Mouse (Mus musculus) heart, postnatal 36 days (tissue): Measurements from ENCODE around the gene Ltb4r1. TPM values are rescaled to one million over a fixed set of nuclear protein-coding genes. Genes with fewer than 3 reads are reported as not detected.

Experiments used
- DNase-seq, 2 experiments: peaks; one replicate each; pipeline ENCODE4 v3.0.0; 2021 to 2022
- intact Hi-C: fragments of 180-260 bp; cut with DNase I; formaldehyde crosslinking; loops from one replicate; pipeline ENCODE4 v1.15.1; 2025
- total RNA-seq, 2 experiments: library from RNA; stranded (reverse); gene quantifications; 2 replicates each; pipeline ENCODE4 v1.2.3; 2021

Ltb4r1 gene
- total RNA-seq, 2 experiments from 2014 or later: 0.24 TPM; not detected in 1

DNA sequence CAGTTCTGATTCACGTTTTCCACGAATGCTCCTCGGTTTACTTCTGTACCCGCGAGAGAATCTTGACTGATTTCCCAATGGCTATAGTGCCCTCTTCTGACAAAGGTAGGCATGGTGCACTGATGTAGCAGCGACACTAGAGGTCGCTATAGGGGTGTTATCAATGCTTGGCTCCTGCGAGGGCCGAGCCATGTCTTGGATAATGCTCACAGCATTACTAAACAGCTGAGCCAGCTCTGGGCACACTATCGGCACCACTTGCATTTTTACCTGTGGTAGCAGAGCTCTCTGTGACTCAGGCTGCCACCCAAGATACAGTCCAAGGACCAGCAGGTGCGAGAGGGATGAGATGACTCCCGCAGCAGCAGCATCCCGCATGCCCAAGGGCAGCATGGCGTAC, 15.5 kb downstream of the Ltb4r1 start:
- peak; percentile 64 to 66 for DNase-seq
- intact Hi-C loops: loop anchor here (1.0 to 2.0 kb wide), 3 partner anchors 42 to 137 kb away; partner anchors contain the start of gene Nfatc4

GRCm38 (mm10) chr14:55782361-55782960, 16.7 kb downstream of the Ltb4r1 start:
- peak in 1 of 2 experiments; percentile 4 for DNase-seq
- intact Hi-C loops: no loop called here

DNA sequence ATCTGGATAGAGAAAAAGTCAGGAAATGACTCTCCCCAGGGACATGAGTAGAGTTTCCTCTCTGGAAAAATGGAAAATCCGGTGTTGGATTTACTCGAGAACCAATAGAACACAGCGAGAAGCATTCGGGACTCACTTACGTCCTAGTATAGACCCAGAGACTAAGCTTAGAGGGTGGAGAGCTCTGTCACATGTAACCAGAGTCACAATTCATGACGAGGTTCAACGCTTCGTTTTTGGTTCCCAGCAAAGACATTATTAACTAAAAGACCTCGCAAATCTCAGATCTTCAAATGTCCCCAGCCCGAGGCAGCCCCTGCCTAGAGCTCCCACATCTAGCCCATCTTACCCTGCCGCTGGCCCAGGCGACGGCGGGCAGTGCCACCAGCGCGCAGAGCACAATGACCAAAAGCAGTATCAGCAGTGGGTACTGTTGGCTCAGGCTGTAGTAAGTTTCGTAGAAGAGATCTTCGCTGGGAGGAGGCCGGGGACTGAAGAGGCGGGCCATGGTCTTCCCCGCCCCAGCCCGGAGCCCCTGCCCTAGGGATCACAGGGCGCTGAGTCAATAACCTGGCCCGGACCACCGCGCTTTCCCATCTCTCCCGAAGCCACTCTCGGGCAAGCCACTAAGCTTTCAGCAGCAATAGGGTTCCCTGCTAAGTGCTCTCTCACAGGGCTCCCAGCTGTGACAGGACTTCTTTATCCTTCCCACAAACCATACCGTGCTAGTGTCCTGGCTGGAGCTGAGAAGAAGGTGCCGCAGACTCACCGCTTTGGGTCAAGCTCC, 17.6 kb downstream of the Ltb4r1 start:
- DNase-seq: peak; percentile 45 to 59
- intact Hi-C loops: no loop called here

DNA sequence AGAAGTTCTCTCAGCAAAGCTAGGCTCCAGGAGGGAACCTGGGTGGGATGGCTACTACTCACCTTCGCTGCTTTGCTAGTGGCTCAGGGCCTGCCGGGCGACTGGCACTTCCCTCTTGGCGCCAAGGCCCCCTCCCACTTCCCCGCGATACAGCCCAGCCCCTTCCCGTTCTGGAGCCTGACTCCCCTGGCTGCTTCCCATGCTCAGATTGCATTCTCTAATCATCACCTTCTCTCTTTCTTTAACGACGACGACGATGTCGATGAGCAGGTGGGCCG, 18.1 kb downstream of the Ltb4r1 start, which contains the start of gene Adcy4:
Gene Adcy4, minus strand, starts transcription at position 138 of the 278 bp plus-strand sequence.
- intact Hi-C loops: no loop called here
- peak; percentile 41 to 49 for DNase-seq

DNA sequence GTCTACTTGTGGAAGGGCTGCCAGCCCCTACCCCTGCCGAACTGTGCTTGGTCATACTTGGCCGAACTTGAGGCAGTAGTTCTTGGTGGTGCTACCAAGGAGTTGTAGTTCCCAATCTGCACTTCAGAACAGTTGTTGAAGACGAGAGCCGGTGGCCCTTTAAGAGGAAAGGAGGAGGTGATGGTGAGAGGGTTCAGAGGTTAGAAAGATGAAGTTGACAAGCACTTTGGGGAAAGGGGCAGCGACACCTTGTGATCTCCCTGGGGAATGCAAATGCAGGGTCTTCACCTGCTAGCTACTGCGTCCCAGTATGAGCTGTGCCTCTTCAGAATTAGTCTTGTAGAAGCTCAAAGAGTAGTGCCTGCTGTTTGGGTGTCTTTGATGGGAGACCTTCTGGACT, 19.4 kb downstream of the Ltb4r1 start:
- intact Hi-C loops: no loop called here
- DNase-seq: peak in 1 of 2 experiments; percentile 2

- intact Hi-C loops: no loop called here
- no peak for DNase-seq
These were observed 22.0 kb downstream of the Ltb4r1 start for GRCm38 (mm10) chr14:55787731-55788130.

- intact Hi-C loops: no loop called here
- DNase-seq: peak; percentile 48 to 60
These were observed 22.7 kb downstream of the Ltb4r1 start, which contains the start of gene Ripk3 for GRCm38 (mm10) chr14:55788256-55789050. Ripk3 (minus strand) TSS chr14:55788865.

DNA sequence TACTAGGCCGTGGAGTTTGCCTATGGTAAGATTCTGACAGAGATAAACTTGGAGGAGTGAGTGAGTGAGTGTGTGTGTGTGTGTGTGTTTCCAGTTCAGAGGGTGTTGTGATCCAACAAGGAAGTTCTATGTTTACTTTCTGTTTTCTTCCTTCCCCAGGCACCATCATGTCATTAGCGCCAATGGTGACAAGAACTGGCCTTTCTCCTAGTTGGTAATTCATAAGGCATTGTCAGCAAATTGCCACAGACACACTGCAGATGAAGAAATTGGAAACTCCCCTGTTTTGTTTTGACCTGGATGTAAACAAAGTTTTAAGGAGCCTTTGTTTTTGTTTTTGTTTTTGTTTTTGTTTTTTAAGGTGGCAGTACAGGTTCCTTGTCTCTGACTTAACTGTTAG, 27.7 kb downstream of the Ltb4r1 start:
- intact Hi-C loops: no loop called here
- DNase-seq: no peak

DNA sequence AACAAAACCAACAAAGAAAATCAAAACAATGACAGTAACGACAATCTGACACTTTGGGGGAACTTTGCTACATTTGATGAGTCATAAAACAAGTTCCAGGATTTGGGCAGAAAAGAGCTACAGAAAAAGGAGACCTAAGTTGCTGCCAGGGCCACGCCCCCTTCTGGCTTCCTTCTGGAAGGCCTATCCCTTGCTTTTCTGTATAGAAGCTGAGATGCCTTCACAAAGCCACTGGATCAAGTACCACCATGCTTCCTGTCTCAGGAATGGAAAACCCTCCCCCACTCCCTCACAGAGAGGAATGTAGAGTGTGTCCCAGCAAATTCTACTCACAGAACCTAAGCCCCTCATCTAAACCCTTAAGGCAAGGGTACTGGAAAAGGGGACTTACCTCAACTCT, 28.2 kb downstream of the Ltb4r1 start:
- intact Hi-C loops: no loop called here

GRCm38 (mm10) chr14:55795380-55796163, 29.8 kb downstream of the Ltb4r1 start:
- DNase-seq: no peak
- intact Hi-C loops: no loop called here

More for the DNA sequence above, 28.2 kb downstream of the Ltb4r1 start:
- DNase-seq: no peak

DNA sequence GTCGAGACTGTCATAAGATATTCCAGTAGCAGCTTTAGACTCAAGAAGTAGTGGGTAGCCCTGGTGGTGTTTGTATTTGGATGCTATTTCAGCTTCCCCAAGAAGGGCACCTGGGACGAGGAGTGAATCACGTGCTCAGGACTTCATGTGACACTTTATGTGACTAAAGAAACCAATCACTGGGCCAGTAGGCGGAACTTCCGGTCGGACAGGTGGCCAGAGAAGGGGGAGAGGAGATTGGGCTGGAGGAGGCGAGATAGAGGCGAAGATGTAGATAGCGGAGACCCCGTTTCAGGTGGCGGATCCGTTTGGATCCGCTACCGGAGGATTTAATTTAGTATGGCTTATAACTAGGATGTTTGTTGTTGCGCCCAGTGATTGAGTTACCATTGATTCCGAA, 49.1 kb downstream of the Ltb4r1 start:
- DNase-seq: peak; percentile 48 to 63
- intact Hi-C loops: no loop called here

DNA sequence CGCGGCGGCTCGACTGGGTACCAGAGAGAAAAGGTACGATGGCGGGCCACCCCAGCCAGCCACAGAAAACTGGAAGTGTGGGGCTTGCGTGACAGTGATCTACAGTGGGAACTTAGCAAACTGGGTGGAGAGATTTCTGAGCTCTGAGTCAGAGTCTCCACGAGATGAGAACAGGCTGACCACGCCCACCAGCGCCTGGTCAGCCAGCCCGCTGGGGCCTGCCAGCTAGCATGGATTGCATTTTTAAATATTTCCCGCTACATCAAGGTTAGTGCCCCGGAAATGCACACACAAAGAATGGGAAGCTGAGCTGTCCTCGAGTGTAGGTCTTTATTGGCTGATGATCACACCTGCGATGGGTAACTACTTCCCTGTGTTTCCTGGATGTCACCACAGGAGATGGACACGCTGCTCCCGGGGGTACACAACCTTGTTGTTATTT, 49.6 kb downstream of the Ltb4r1 start:
- intact Hi-C loops: no loop called here
- peak; percentile 58 to 65 for DNase-seq

Other genes starting within 250 kb of the Ltb4r1 start
- not detected for gene Nrl, start 241.0 kb upstream of the Ltb4r1 start, total RNA-seq
- gene Pck2, start 225.7 kb upstream of the Ltb4r1 start, total RNA-seq: 10 to 100 TPM; 12.9 to 13.2 TPM
- gene Dcaf11, start 206.0 kb upstream of the Ltb4r1 start, total RNA-seq: 100 to 1,000 TPM; 138 to 148 TPM
- not detected for gene A730061H03Rik, start 205.6 kb upstream of the Ltb4r1 start, total RNA-seq
- gene Fitm1, start 190.3 kb upstream of the Ltb4r1 start, total RNA-seq: 100 to 1,000 TPM; 188 to 200 TPM
- 100 to 1,000 TPM; 250 to 298 TPM for gene Psme1, start 187.8 kb upstream of the Ltb4r1 start, total RNA-seq
- 10 to 100 TPM; 59.7 to 63.2 TPM for gene Emc9, start 180.7 kb upstream of the Ltb4r1 start, total RNA-seq
- gene Psme2, start 174.8 kb upstream of the Ltb4r1 start, total RNA-seq: 100 to 1,000 TPM; 103 to 107 TPM
- gene Rnf31, start 174.3 kb upstream of the Ltb4r1 start, total RNA-seq: 10 to 100 TPM; 29.1 to 35.0 TPM
- 10 to 100 TPM; 10.6 to 17.7 TPM for gene Irf9, start 162.4 kb upstream of the Ltb4r1 start, total RNA-seq
- gene Rec8, start 147.9 kb upstream of the Ltb4r1 start, total RNA-seq: under 1 TPM; 0.11 to 0.19 TPM
- 10 to 100 TPM; 54.1 to 62.7 TPM for gene Ipo4, start 130.0 kb upstream of the Ltb4r1 start, total RNA-seq
- 1 to 10 TPM; 3.0 to 3.7 TPM for gene Gm49378, start 128.1 kb upstream of the Ltb4r1 start, total RNA-seq
- gene Tm9sf1, start 122.2 kb upstream of the Ltb4r1 start, total RNA-seq: 10 to 100 TPM; 38.3 to 42.1 TPM
- gene Tssk4, start 115.8 kb upstream of the Ltb4r1 start, total RNA-seq: under 1 TPM; 0.51 to 0.61 TPM
- gene Mdp1, start 105.5 kb upstream of the Ltb4r1 start, total RNA-seq: 10 to 100 TPM; 42.6 to 57.7 TPM
- gene Gmpr2, start 94.0 kb upstream of the Ltb4r1 start, total RNA-seq: 10 to 100 TPM; 10.8 to 11.0 TPM
- 100 to 1,000 TPM; 242 to 257 TPM for gene Nedd8, start 93.8 kb upstream of the Ltb4r1 start, total RNA-seq
- gene Tinf2, start 84.1 kb upstream of the Ltb4r1 start, total RNA-seq: 10 to 100 TPM in 1 of 2 experiments, 1 to 10 TPM in 1; 10.0 to 12.9 TPM
- gene Tgm1, start 52.0 kb upstream of the Ltb4r1 start, total RNA-seq: under 1 TPM; 0.31 to 0.33 TPM
- gene Rabggta, start 43.7 kb upstream of the Ltb4r1 start, total RNA-seq: 10 to 100 TPM; 12.7 to 13.3 TPM
- gene Dhrs1, start 20.3 kb upstream of the Ltb4r1 start, total RNA-seq: 10 to 100 TPM; 41.3 to 44.2 TPM
- 10 to 100 TPM in 1 of 2 experiments, 1 to 10 TPM in 1; 8.4 to 12.8 TPM for gene Nop9, start 20.3 kb upstream of the Ltb4r1 start, total RNA-seq
- 1 to 10 TPM in 1 of 2 experiments, under 1 TPM in 1; 0.64 to 1.6 TPM for gene Cideb, start 7.5 kb upstream of the Ltb4r1 start, total RNA-seq
- gene Ltb4r2, start 4.5 kb upstream of the Ltb4r1 start, total RNA-seq: under 1 TPM in 1 of 2 experiments, not detected in 1; 0.19 TPM
- gene Adcy4, start 18.1 kb downstream of the Ltb4r1 start, total RNA-seq: 10 to 100 TPM; 18.0 to 21.0 TPM
- gene Ripk3, start 22.9 kb downstream of the Ltb4r1 start, total RNA-seq: 1 to 10 TPM; 3.0 to 5.1 TPM
- gene Nfatc4, start 57.2 kb downstream of the Ltb4r1 start, total RNA-seq: 1 to 10 TPM; 5.0 to 5.1 TPM
- gene Nynrin, start 88.0 kb downstream of the Ltb4r1 start, total RNA-seq: 10 to 100 TPM in 1 of 2 experiments, 1 to 10 TPM in 1; 9.5 to 10.5 TPM
- gene Cbln3, start 118.4 kb downstream of the Ltb4r1 start, total RNA-seq: under 1 TPM in 1 of 2 experiments, not detected in 1; 0.19 TPM
- 10 to 100 TPM; 13.0 to 14.7 TPM for gene Khnyn, start 119.0 kb downstream of the Ltb4r1 start, total RNA-seq
- 100 to 1,000 TPM; 109 to 116 TPM for gene Sdr39u1, start 134.3 kb downstream of the Ltb4r1 start, total RNA-seq
- gene Cma1, start 178.7 kb downstream of the Ltb4r1 start, total RNA-seq: 1 to 10 TPM; 1.5 to 1.7 TPM
- not detected for gene Cma2, start 185.0 kb downstream of the Ltb4r1 start, total RNA-seq